Mouse (Mus musculus): ENCODE measurements around the gene Frg2f1.

The Frg2f1 gene

DNA sequence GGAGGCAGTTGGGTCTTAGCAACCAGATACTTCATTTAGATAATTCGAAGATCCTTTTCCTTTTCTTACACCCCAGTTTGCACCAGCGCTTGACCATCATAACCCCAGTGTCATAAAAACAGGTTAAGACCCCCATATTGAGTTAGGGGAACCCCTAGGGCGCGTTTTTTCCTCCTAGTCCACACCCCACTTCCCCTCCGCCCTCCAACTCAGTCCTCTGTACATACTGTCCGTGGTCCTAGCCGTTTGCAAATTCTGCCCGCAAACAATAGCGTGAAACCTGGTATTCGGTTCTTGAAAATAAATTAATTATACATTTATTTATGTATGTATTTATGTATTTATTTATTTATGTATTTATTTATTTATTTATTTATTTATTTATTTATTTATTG is 46.4 kb downstream of the Frg2f1 start:
- DNase-seq (ENCODE audit: inconsistent age in 2 of 2, low spot score in 1 of 2), result no peak

DNA sequence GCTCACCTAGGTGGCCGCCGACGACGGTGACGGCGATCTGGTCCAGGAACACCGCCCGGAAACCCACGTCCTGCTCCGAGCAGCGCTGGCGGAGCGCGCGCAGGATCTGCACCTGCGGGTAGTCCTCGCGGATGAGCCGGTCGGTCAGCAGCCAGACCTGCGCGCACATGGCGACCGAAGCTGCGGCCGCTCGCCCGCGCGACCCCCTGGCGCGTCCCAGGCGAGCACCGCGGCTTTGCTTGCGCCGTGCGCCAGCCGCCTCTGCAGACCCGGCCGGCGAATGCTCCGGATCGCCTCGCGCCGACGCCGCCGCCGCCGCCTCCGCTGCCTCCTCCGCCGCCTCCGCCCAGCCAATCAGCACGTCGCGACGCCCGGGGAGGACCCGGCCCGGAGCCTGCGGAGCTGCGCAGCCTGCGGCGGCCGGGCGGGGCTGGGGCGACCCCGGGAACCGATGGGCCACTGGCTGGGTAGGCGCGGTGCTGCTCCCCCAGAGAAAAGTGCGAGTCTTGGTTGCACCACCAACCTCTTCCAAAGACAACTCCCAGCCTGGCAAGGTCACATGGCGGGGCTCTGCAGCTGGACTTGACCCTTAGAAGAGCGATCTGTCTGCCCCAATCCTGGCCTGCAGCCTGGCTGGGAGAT is 46.9 kb downstream of the Frg2f1 start, which contains the start of gene Rimkla:
Rimkla (minus strand) TSS at position 338 of the 642 bp plus-strand sequence.
- DNase-seq (ENCODE audit: inconsistent age in 2 of 2, low spot score in 1 of 2), result peak; percentile 75 to 85

DNA sequence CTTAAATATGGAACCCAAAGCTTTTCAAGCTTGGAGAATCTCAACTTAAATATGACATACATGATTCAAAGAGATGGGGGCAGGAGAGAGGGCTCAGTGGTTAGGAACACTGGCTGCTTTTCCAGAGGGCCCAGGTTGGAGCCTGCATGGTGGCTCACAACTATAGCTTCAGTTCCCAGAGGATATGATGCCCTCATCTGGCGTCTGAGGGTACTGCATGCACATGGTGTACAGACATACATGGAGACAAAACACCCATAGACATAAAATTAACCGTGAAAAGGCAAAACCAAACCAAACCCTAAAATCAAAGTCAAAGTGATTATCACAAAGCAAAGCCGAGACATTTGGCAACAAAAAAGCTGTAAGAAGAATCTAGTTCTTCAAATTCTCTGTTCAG is 48.5 kb downstream of the Frg2f1 start:
- peak; percentile 11 to 37 for DNase-seq (ENCODE audit: inconsistent age in 2 of 2, low spot score in 1 of 2)

DNA sequence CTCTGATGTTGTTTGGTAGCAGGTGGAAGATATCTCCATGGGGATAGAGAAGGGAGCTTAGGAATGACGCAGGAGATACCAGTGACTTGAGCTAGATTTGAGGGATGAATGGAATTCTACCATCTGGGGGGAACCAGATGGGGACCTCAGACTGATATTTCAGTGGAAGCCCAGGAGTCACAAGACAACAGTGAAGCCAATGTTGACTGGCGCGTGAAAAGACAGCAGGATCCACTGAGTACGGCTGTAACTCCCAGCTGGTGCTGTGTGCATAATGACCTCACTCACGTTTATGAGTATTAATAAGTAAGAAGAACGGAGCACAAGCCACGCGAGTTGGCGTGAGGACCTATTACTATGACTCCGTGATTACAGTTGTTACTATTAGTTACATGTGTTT is 49.7 kb downstream of the Frg2f1 start:
- no peak for DNase-seq (ENCODE audit: inconsistent age in 2 of 2, low spot score in 1 of 2)

DNA sequence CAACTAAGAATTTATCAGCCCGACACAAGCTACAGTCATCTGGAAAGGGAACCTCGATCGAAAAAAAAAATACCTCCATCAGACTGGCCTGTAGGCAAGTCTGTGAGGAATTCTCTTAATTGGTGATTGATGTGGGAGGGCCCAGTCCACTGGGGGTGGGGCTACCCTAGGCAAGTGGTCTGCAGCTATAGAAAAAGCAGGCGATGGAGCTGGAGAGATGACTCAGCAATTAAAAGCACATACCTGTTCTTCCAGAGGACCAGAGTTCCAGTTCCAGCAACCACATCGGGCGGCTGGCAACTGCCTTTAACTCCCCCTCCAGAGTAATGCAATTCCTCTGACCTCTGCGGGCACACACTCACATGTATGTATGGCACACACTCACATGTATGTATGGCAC is 54.4 kb downstream of the Frg2f1 start:
- no peak for DNase-seq (ENCODE audit: inconsistent age in 2 of 2, low spot score in 1 of 2)

DNA sequence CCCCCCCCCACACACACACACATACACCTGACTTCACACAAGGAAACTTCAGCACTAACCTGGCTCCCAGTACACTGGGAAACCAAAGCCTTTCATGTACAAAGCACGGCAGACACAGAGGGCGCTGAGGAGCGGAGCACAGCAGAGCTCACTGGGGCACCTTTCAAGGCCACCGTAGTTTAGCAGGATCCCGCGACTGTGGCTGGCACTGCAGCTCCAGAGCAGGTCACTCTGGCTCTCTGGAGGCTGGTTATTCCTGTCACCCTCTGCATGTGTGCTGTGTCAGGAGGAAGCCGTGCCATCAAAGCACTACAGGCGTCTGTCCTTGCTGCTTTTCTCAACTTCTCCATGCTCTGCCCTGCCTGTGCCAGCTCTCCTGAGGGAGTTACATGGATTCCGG is 56.3 kb downstream of the Frg2f1 start:
- peak; percentile 63 to 75 for DNase-seq (ENCODE audit: inconsistent age in 2 of 2, low spot score in 1 of 2)

All from adrenal gland, adult (tissue).